Mouse (Mus musculus) MEL (cell line): Measurements from ENCODE around the gene Ctnnbip1. TPM values are rescaled to one million over a fixed set of nuclear protein-coding genes. Genes with fewer than 3 reads are reported as not detected.

Experiments
- DNase-seq: peaks from one replicate; pipeline ENCODE4 v3.0.0; 2011; ENCODE audit warnings: low read depth, low spot score
- H3K27ac ChIP-seq: 2 replicates; pipeline ENCODE4 v1.5.1; 2012; ENCODE audit warnings: low read depth, mild to moderate bottlenecking, control low read depth, low read length, moderate library complexity; ENCODE audit not compliant: control insufficient read depth
- H3K27me3 ChIP-seq, 2 experiments: fragments of 150-350 bp in 1 of 2; sonication (generic) in 1 of 2; 2 replicates each; pipeline ENCODE4 v1.6.1; 2012; ENCODE audit warnings: low read length in 2 of 2, mild to moderate bottlenecking in 2 of 2, improper control_type of control experiment in 1 of 2, moderate library complexity in 1 of 2; ENCODE audit not compliant: insufficient read depth in 2 of 2, control insufficient read depth in 1 of 2
- H3K36me3 ChIP-seq, 2 experiments: 2 replicates each; pipeline ENCODE4 v1.6.1; 2012 to 2014; ENCODE audit warnings: low read length in 2 of 2, improper control_type of control experiment in 1 of 2, inconsistent platforms in 1 of 2, mild to moderate bottlenecking in 1 of 2; ENCODE audit not compliant: insufficient read depth in 2 of 2, control insufficient read depth in 1 of 2
- H3K4me1 ChIP-seq, 2 experiments: fragments of 150-350 bp in 1 of 2; sonication (generic) in 1 of 2; 2 replicates each; pipeline ENCODE4 v1.6.1; 2012; ENCODE audit warnings: low read length in 2 of 2, improper control_type of control experiment in 1 of 2, mild to moderate bottlenecking in 1 of 2; ENCODE audit not compliant: insufficient read depth in 2 of 2, control insufficient read depth in 1 of 2
- H3K4me3 ChIP-seq, 2 experiments: fragments of 150-350 bp in 1 of 2; sonication (generic) in 1 of 2; 2 replicates each; pipeline ENCODE4 v1.5.1; 2012; ENCODE audit warnings: low read depth in 2 of 2, low read length in 2 of 2, mild to moderate bottlenecking in 2 of 2, moderate library complexity in 2 of 2, control low read depth in 1 of 2, improper control_type of control experiment in 1 of 2; ENCODE audit not compliant: control insufficient read depth in 1 of 2, insufficient read depth in 1 of 2
- H3K79me2 ChIP-seq: 2 replicates; pipeline ENCODE4 v1.6.1; 2012; ENCODE audit warnings: mild to moderate bottlenecking, low read length, moderate library complexity; ENCODE audit not compliant: control insufficient read depth, poor library complexity, insufficient read depth
- H3K9ac ChIP-seq: 2 replicates; pipeline ENCODE4 v1.6.1; 2012; ENCODE audit warnings: low read depth, mild to moderate bottlenecking, control low read depth, low read length, moderate library complexity; ENCODE audit not compliant: control insufficient read depth, poor library complexity, severe bottlenecking
- H3K9me3 ChIP-seq: fragments of 150-350 bp; sonication (generic); replicated peaks from 2 replicates; pipeline ENCODE4 v1.6.1; 2012; ENCODE audit warnings: mild to moderate bottlenecking, low read length, improper control_type of control experiment, moderate library complexity; ENCODE audit not compliant: insufficient read depth
- BHLHE40 ChIP-seq: IDR thresholded peaks from 2 replicates; pipeline ENCODE4 v1.6.1; 2012; ENCODE audit warnings: low read depth, mild to moderate bottlenecking, inconsistent platforms, low read length, improper control_type of control experiment, borderline replicate concordance
- CHD1 ChIP-seq: IDR thresholded peaks from 2 replicates; pipeline ENCODE4 v1.6.1; 2012; ENCODE audit warnings: low read depth, mild to moderate bottlenecking, inconsistent platforms, low read length, improper control_type of control experiment
- CTCF ChIP-seq, 3 experiments: IDR thresholded peaks in 2 of 3; conservative IDR thresholded peaks in 1 of 3; 2 replicates each; pipeline ENCODE4 v1.5.1; 2011 to 2012; ENCODE audit warnings: low read length in 3 of 3, low read depth in 2 of 3, mild to moderate bottlenecking in 2 of 3, improper control_type of control experiment in 1 of 3, inconsistent platforms in 1 of 3, mixed read lengths in 1 of 3, moderate library complexity in 1 of 3; ENCODE audit not compliant: control insufficient read depth in 1 of 3, insufficient read depth in 1 of 3, poor library complexity in 1 of 3, severe bottlenecking in 1 of 3
- ELF1 ChIP-seq: IDR thresholded peaks from 2 replicates; pipeline ENCODE4 v1.6.1; 2014; ENCODE audit warnings: low read depth, mild to moderate bottlenecking, inconsistent platforms, low read length, improper control_type of control experiment, moderate library complexity
- EP300 ChIP-seq, 2 experiments: IDR thresholded peaks; 2 replicates each; pipeline ENCODE4 v1.6.1; 2011; ENCODE audit warnings: improper control_type of control experiment in 2 of 2, low read length in 2 of 2, low read depth in 1 of 2, mild to moderate bottlenecking in 1 of 2
- GABPA ChIP-seq: IDR thresholded peaks from 2 replicates; pipeline ENCODE4 v1.6.1; 2012; ENCODE audit warnings: low read depth, mild to moderate bottlenecking, inconsistent platforms, low read length, improper control_type of control experiment, moderate library complexity
- GATA1 ChIP-seq: IDR thresholded peaks from 2 replicates; pipeline ENCODE4 v1.6.1; 2011; ENCODE audit warnings: low read depth, low read length, improper control_type of control experiment
- HCFC1 ChIP-seq: IDR thresholded peaks from 2 replicates; pipeline ENCODE4 v1.6.1; 2012; ENCODE audit warnings: low read depth, mild to moderate bottlenecking, inconsistent platforms, low read length, improper control_type of control experiment, moderate library complexity
- KAT2A ChIP-seq: conservative IDR thresholded peaks from 2 replicates; pipeline ENCODE4 v1.6.1; 2012; ENCODE audit warnings: low read depth, low read length, improper control_type of control experiment, inconsistent platforms
- MAFK ChIP-seq: IDR thresholded peaks from 2 replicates; pipeline ENCODE4 v1.6.1; 2011; ENCODE audit warnings: low read depth, mild to moderate bottlenecking, low read length, improper control_type of control experiment, borderline replicate concordance
- MAX ChIP-seq: IDR thresholded peaks from 2 replicates; pipeline ENCODE4 v1.6.1; 2011; ENCODE audit warnings: low read length, improper control_type of control experiment
- MAZ ChIP-seq: IDR thresholded peaks from 2 replicates; pipeline ENCODE4 v1.6.1; 2012; ENCODE audit warnings: low read depth, mild to moderate bottlenecking, inconsistent platforms, low read length, improper control_type of control experiment
- MEF2A ChIP-seq: IDR thresholded peaks from 2 replicates; pipeline ENCODE4 v1.6.1; 2014; ENCODE audit warnings: low read depth, mild to moderate bottlenecking, inconsistent platforms, low read length, improper control_type of control experiment; ENCODE audit not compliant: poor library complexity, insufficient replicate concordance, severe bottlenecking; ENCODE audit errors: extremely low read depth
- MXI1 ChIP-seq: IDR thresholded peaks from 2 replicates; pipeline ENCODE4 v1.6.1; 2011; ENCODE audit warnings: mild to moderate bottlenecking, low read depth, low read length, improper control_type of control experiment
- MYB ChIP-seq: IDR thresholded peaks from 2 replicates; pipeline ENCODE4 v1.6.1; 2011; ENCODE audit warnings: mild to moderate bottlenecking, low read depth, low read length, improper control_type of control experiment
- RAD21 ChIP-seq: IDR thresholded peaks from 2 replicates; pipeline ENCODE4 v1.6.1; 2011; ENCODE audit warnings: mild to moderate bottlenecking, low read depth, low read length, improper control_type of control experiment
- SIN3A ChIP-seq: IDR thresholded peaks from 2 replicates; pipeline ENCODE4 v1.6.1; 2012; ENCODE audit warnings: low read length, improper control_type of control experiment, inconsistent platforms
- SMC3 ChIP-seq: IDR thresholded peaks from 2 replicates; pipeline ENCODE4 v1.6.1; 2011; ENCODE audit warnings: low read depth, low read length, improper control_type of control experiment
- TBP ChIP-seq: IDR thresholded peaks from 2 replicates; pipeline ENCODE4 v1.8.0; 2011; ENCODE audit warnings: low read depth, low read length, improper control_type of control experiment
- UBTF ChIP-seq: IDR thresholded peaks from 2 replicates; pipeline ENCODE4 v1.6.1; 2012; ENCODE audit warnings: low read depth, mild to moderate bottlenecking, inconsistent platforms, low read length, improper control_type of control experiment, moderate library complexity, borderline replicate concordance; ENCODE audit not compliant: insufficient read depth
- USF1 ChIP-seq: IDR thresholded peaks from 2 replicates; pipeline ENCODE4 v1.6.1; 2014; ENCODE audit warnings: low read depth, mild to moderate bottlenecking, inconsistent platforms, low read length, improper control_type of control experiment, moderate library complexity
- ZC3H11A ChIP-seq: IDR thresholded peaks from 2 replicates; pipeline ENCODE4 v1.6.1; 2012; ENCODE audit warnings: low read depth, mild to moderate bottlenecking, inconsistent platforms, low read length, improper control_type of control experiment
- ZKSCAN1 ChIP-seq: IDR thresholded peaks from 2 replicates; pipeline ENCODE4 v1.6.1; 2012; ENCODE audit warnings: low read depth, mild to moderate bottlenecking, inconsistent platforms, low read length, improper control_type of control experiment, moderate library complexity
- ZNF384 ChIP-seq: IDR thresholded peaks from 2 replicates; pipeline ENCODE4 v1.6.1; 2012; ENCODE audit warnings: low read depth, mild to moderate bottlenecking, inconsistent platforms, low read length, improper control_type of control experiment
- polyA plus RNA-seq, 2 experiments: library from polyadenylated mRNA; stranded (reverse) in 1 of 2; unstranded in 1 of 2; fragments of >175 nt in 1 of 2; fragments of >200 nt in 1 of 2; gene quantifications; 2 replicates each; pipeline versions ENCODE4 v1.2.1 to v1.2.4; 2012; ENCODE audit warnings: low replicate concordance in 2 of 2, low read depth in 1 of 2; ENCODE audit not compliant: insufficient read length in 2 of 2, insufficient read depth in 1 of 2, missing spikeins in 1 of 2
- total RNA-seq: library from RNA; depleted of rRNA; stranded (reverse); fragments of 300-350 nt; gene quantifications from 2 replicates; pipeline ENCODE4 v1.2.3, GENCODE M21; 2012

Gene Ctnnbip1
- total and polyA plus RNA-seq, 3 experiments: 12.7 to 20.2 TPM; not detected in 1

DNA sequence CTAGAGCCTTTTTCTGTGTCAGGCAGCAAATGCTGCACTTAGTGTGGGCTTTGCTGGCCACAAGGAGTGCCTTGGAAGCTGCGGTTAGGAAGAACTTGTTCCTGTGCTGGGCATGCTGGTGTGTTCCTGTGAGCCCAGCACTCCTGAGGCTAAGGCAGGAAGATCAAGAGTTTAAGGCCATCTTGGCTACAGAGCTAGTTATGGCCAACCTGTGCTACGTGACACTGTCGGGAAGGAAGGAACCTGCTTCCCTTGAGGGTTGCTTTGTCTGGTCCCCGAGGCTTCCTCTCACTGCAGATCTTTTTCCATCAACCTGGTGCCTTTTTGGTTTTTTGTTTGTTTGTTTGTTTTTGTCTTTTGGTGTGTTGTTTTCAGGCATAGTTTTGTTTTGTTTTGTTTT, 7.1 kb downstream of the Ctnnbip1 start:
- Histone ChIP-seq H3K36me3 (no peaks in the 10 kb centered on the region), H3K4me3 (no peak overlapping the region), H3K4me1 (no peaks in the 10 kb centered on the region), H3K9ac (no peak overlapping the region), H3K27ac (no peak overlapping the region), H3K9me3 (no peaks in the 10 kb centered on the region), H3K27me3 (no peaks in the 10 kb centered on the region), H3K79me2 (no peaks in the 10 kb centered on the region)
- no peak for DNase-seq
- TF ChIP-seq CHD1: no peak
- TF ChIP-seq ZNF384: no peak
- no peak for TF ChIP-seq SIN3A
- no peak for TF ChIP-seq MAFK
- TF ChIP-seq MEF2A: no peak
- TF ChIP-seq MXI1: no peak
- no peak for TF ChIP-seq TBP
- no peak for TF ChIP-seq MYB
- TF ChIP-seq EP300 (IDR thresholded peaks at IDR 0.05; ENCODE audit: low read depth in 1 of 2, low read length in 2 of 2): no peak
- no peak for TF ChIP-seq ZKSCAN1
- no peak for TF ChIP-seq MAZ
- no peak for TF ChIP-seq GATA1
- TF ChIP-seq BHLHE40: no peak
- no peak for TF ChIP-seq RAD21
- no peak for TF ChIP-seq UBTF
- TF ChIP-seq KAT2A: no peak
- TF ChIP-seq SMC3: no peak
- TF ChIP-seq MAX: no peak
- no peak for TF ChIP-seq CTCF (IDR thresholded peaks at IDR 0.05 in 2 of 3, conservative IDR thresholded peaks at IDR 0.05 in 1 of 3; ENCODE audit: control insufficient read depth in 1 of 3, insufficient read depth in 1 of 3, low read depth in 2 of 3, low read length in 3 of 3, poor library complexity in 1 of 3, severe bottlenecking in 1 of 3)
- no peak for TF ChIP-seq ELF1

DNA sequence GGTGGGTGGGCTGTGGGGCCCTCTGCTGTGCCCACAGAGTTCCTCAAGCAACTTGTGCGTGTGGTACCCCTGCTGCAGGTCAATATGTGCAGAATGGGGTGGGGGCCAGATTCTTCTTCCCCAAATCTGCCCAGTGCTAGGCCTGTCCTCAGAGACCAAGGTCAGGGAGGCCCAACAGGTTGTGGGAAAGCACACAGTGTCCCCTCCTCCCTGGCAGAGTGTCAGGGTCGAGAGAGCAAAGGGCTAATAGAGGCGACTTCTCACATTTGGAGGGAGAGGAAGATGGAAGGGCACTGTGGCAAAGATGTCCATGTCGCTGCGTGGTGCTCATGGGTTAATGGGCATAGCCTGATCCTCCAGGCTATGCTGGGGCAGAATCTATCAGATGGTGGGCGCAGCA, 7.8 kb downstream of the Ctnnbip1 start:
- Histone ChIP-seq H3K4me3 (no peak overlapping the region), H3K9me3 (no peaks in the 10 kb centered on the region), H3K27ac (no peak overlapping the region), H3K4me1 (no peaks in the 10 kb centered on the region), H3K79me2 (no peaks in the 10 kb centered on the region), H3K9ac (no peak overlapping the region), H3K27me3 (no peaks in the 10 kb centered on the region), H3K36me3 (no peaks in the 10 kb centered on the region)
- DNase-seq: no peak
- TF ChIP-seq MAX (no peak), SMC3 (no peak), TBP (no peak), GATA1 (no peak), HCFC1 (no peak), GABPA (no peak), USF1 (no peak), CHD1 (no peak), MYB (no peak), CTCF (IDR thresholded peaks at IDR 0.05 in 2 of 3, conservative IDR thresholded peaks at IDR 0.05 in 1 of 3; ENCODE audit: control insufficient read depth in 1 of 3, insufficient read depth in 1 of 3, low read depth in 2 of 3, low read length in 3 of 3, poor library complexity in 1 of 3, severe bottlenecking in 1 of 3) (no peak), MAFK (no peak), ZC3H11A (no peak), KAT2A (no peak)
- TF ChIP-seq, all 39 proteins: peak for 0
